Mouse (Mus musculus) G1E (cell line): ENCODE data around the gene Add2.

Experiments
- CTCF ChIP-seq: IDR thresholded peaks from 2 replicates; pipeline ENCODE4 v1.5.1; 2012; ENCODE audit warnings: low read depth, low read length, inconsistent platforms, mixed read lengths
- GATA1 ChIP-seq: IDR thresholded peaks from 2 replicates; pipeline ENCODE4 v1.6.1; 2012; ENCODE audit warnings: borderline replicate concordance, low read length, inconsistent platforms, mixed read lengths
- GATA2 ChIP-seq: IDR thresholded peaks from 2 replicates; pipeline ENCODE4 v1.6.1; 2012; ENCODE audit warnings: low read depth, low read length, inconsistent platforms, borderline replicate concordance

DNA sequence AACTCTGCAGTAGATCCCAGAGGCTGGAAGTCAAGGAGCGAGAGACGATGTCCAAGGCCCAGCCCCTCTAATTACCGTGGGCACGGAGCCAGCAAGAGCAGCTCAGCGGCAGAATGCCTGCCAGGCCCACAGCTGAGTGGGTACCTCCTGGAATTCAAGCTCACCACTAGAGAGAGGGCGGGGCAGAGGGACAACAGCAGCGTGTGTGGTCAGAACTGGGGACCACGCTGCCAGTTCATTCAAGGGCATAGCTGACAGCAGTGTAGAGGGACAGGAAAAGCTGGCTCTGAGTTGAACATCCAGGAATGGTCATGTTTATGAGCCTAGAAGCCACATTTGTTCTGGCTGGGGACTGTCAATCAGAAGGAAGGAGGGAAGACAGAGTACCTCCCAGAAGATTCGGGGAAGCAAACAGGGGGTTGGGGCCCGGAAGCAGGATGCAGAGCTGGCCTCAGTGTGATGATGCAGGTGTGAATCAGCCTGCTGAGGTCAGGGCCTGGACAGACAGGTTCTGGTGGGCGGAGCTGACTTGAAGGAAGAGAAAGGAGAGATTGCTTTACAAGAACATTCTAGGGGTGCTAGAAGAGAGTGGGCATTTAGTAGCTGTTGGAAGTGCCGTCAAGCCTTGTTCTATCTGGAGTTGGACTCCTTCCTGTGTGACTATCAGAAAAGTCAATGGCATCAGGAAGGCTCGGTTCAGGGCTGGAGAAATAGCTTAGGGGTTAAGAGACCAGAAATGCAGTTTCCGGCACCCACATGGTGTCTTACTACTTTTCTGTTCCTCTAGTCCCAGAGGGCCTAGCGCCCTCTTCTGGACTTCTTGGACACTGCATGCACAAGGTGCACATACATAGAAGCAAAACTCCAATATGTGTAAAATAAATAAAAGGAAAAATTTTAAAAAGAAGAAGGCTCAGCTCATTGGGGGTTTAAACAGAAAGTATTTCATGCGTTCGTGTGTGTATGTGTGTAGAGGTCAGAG lies 129.1 kb downstream of the Add2 start:
- TF ChIP-seq CTCF, result no peak
- no peak for TF ChIP-seq GATA1
- no peak for TF ChIP-seq GATA2
